Mouse (Mus musculus): ENCODE data around the gene Ugdh. TPM values are rescaled to one million over a fixed set of nuclear protein-coding genes. Genes with fewer than 3 reads are reported as not detected.
"Not testable (repeated sequence)": the region's sequence is repeated elsewhere in the genome, so short reads cannot be mapped to it uniquely, and the experiment has no call there.

Gene Ugdh
- 10 to 100 TPM; 24.1 to 30.9 TPM for total RNA-seq (2021)
- long read RNA-seq, experiment 1, transcript Ugdh-201 (12 exons, 2,550 nt), result major isoform, 30 of 38 reads
- long read RNA-seq, experiment 1, partial matches to known transcripts, result 4 of 38 reads
- long read RNA-seq, experiment 1, other reads (novel, unspliced or antisense), result 4 of 38 reads
- long read RNA-seq, experiment 2, transcript Ugdh-201 (12 exons, 2,550 nt), result major isoform, 46 of 61 reads
- long read RNA-seq, experiment 2, partial matches to known transcripts, result 4 of 61 reads
- long read RNA-seq, experiment 2, other reads (novel, unspliced or antisense), result 11 of 61 reads

GRCm38 (mm10) chr5:65435806-65436561, at the start of gene Ugdh:
Gene Ugdh (minus strand): TSS chr5:65435949.
- DNase-seq (ENCODE audit: low spot score in 2 of 2), result peak; percentile 93 to 97

- no peak for DNase-seq (ENCODE audit: low spot score in 2 of 2)
Observed at GRCm38 (mm10) chr5:65482996-65483395, 47.2 kb upstream of the Ugdh start.

- no peak for DNase-seq (ENCODE audit: low spot score in 2 of 2)
Observed at GRCm38 (mm10) chr5:65480511-65480910, 44.8 kb upstream of the Ugdh start.

- no peak for DNase-seq (ENCODE audit: low spot score in 2 of 2)
Observed at GRCm38 (mm10) chr5:65479681-65480445, 44.1 kb upstream of the Ugdh start.

GRCm38 (mm10) chr5:65478224-65478623, 42.5 kb upstream of the Ugdh start:
- DNase-seq (ENCODE audit: low spot score in 2 of 2), result no peak

- DNase-seq (ENCODE audit: low spot score in 2 of 2), result not testable (repeated sequence)
Observed at GRCm38 (mm10) chr5:65476739-65477138, 41.0 kb upstream of the Ugdh start.

- DNase-seq (ENCODE audit: low spot score in 2 of 2), result no peak
Observed at GRCm38 (mm10) chr5:65475806-65476205, 40.1 kb upstream of the Ugdh start.

- DNase-seq (ENCODE audit: low spot score in 2 of 2), result no peak
Observed at GRCm38 (mm10) chr5:65469766-65470165, 34.0 kb upstream of the Ugdh start.

- no peak for DNase-seq (ENCODE audit: low spot score in 2 of 2)
Observed at GRCm38 (mm10) chr5:65466911-65467310, 31.2 kb upstream of the Ugdh start.

GRCm38 (mm10) chr5:65460361-65460760, 24.6 kb upstream of the Ugdh start:
- DNase-seq (ENCODE audit: low spot score in 2 of 2), result no peak

GRCm38 (mm10) chr5:65459454-65459853, 23.7 kb upstream of the Ugdh start:
- DNase-seq (ENCODE audit: low spot score in 2 of 2), result no peak

GRCm38 (mm10) chr5:65457846-65458245, 22.1 kb upstream of the Ugdh start:
- DNase-seq (ENCODE audit: low spot score in 2 of 2), result no peak

GRCm38 (mm10) chr5:65457086-65457827, 21.5 kb upstream of the Ugdh start:
- DNase-seq (ENCODE audit: low spot score in 2 of 2), result no peak

- no peak for DNase-seq (ENCODE audit: low spot score in 2 of 2)
Observed at GRCm38 (mm10) chr5:65454771-65455170, 19.0 kb upstream of the Ugdh start.

- no peak for DNase-seq (ENCODE audit: low spot score in 2 of 2)
Observed at GRCm38 (mm10) chr5:65448941-65449340, 13.2 kb upstream of the Ugdh start.

GRCm38 (mm10) chr5:65447826-65448225, 12.1 kb upstream of the Ugdh start:
- DNase-seq (ENCODE audit: low spot score in 2 of 2), result no peak

GRCm38 (mm10) chr5:65446756-65447155, 11.0 kb upstream of the Ugdh start:
- DNase-seq (ENCODE audit: low spot score in 2 of 2), result no peak

- DNase-seq (ENCODE audit: low spot score in 2 of 2), result no peak
Observed at GRCm38 (mm10) chr5:65444981-65445380, 9.2 kb upstream of the Ugdh start.

GRCm38 (mm10) chr5:65438041-65438440, 2.3 kb upstream of the Ugdh start:
- DNase-seq (ENCODE audit: low spot score in 2 of 2), result no peak

- peak in 1 of 2 experiments; percentile 15 for DNase-seq (ENCODE audit: low spot score in 2 of 2)
Observed at GRCm38 (mm10) chr5:65435363-65435805, 365 bp downstream of the Ugdh start.

All from layer of hippocampus, postnatal 14 days (tissue).